Mouse (Mus musculus): ENCODE results near the gene Dzip1. TPM values are rescaled to one million over a fixed set of nuclear protein-coding genes. Genes with fewer than 3 reads are reported as not detected.
A peak's percentile ranks its signal among the peaks of the same experiment; 100 is the strongest.

Gene Dzip1
- polyA plus RNA-seq, 1 experiment: 70.1 TPM

GRCm38 (mm10) chr14:118948841-118949240, 23.6 kb upstream of the Dzip1 start:
- DNase-seq: no peak
- 92% methylated on average over 1 of the region's 1 CpGs for WGBS

DNA sequence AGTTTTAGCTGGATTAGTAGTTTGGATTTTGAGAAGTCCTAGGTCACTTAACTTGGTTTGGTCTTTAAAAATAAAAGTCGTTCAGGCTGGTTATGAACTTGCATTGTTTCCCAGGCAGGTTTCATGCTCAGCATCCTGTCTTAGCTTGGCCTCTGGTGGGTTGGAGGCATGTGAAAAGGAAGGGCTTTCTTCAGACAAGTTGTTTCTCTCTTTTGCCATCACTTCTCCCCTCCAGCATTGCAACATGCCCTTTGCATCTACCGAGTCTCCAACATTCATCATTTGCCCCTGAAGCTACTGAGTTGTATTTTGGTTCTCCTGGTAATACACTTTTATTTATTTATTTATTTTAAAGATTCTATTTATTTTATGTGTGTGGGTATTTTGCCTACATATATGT, 19.4 kb upstream of the Dzip1 start:
- H3K36me3 ChIP-seq (ENCODE audit: control insufficient read depth, insufficient read depth, low read length): no peaks in the 10 kb centered on the region
- WGBS: 81% methylated on average over 2 of the region's 2 CpGs
- DNase-seq: no peak
- H3K4me1 ChIP-seq (replicated peaks; ENCODE audit: control insufficient read depth, insufficient read depth, low read length): peaks cover 28% of the 10 kb centered on the region
- H3K27ac ChIP-seq (ENCODE audit: control insufficient read depth, insufficient read depth, low read length): no peak overlapping the region
- TF ChIP-seq POLR2A (IDR thresholded peaks at IDR 0.05; ENCODE audit: control insufficient read depth, extremely low read depth, insufficient read depth, low read length, poor library complexity) (no peak), CTCF (IDR thresholded peaks at IDR 0.05; ENCODE audit: borderline replicate concordance, control insufficient read depth, extremely low read depth, insufficient read depth, low read length, poor library complexity) (no peak)
- no peak overlapping the region for H3K4me3 ChIP-seq (ENCODE audit: control insufficient read depth, insufficient read depth, low read length)
- H3K27me3 ChIP-seq (ENCODE audit: control insufficient read depth, insufficient read depth, low read length): no peaks in the 10 kb centered on the region

More at GRCm38 (mm10) chr14:118948841-118949240, 23.6 kb upstream of the Dzip1 start:
- Histone ChIP-seq H3K4me1 (replicated peaks; ENCODE audit: control insufficient read depth, insufficient read depth, low read length) (peaks cover 17% of the 10 kb centered on the region), H3K4me3 (ENCODE audit: control insufficient read depth, insufficient read depth, low read length) (no peak overlapping the region), H3K27me3 (ENCODE audit: control insufficient read depth, insufficient read depth, low read length) (no peaks in the 10 kb centered on the region), H3K36me3 (ENCODE audit: control insufficient read depth, insufficient read depth, low read length) (peaks cover 9% of the 10 kb centered on the region), H3K27ac (ENCODE audit: control insufficient read depth, insufficient read depth, low read length) (no peak overlapping the region)
- TF ChIP-seq CTCF (IDR thresholded peaks at IDR 0.05; ENCODE audit: borderline replicate concordance, control insufficient read depth, extremely low read depth, insufficient read depth, low read length, poor library complexity) (no peak), POLR2A (IDR thresholded peaks at IDR 0.05; ENCODE audit: control insufficient read depth, extremely low read depth, insufficient read depth, low read length, poor library complexity) (no peak)

DNA sequence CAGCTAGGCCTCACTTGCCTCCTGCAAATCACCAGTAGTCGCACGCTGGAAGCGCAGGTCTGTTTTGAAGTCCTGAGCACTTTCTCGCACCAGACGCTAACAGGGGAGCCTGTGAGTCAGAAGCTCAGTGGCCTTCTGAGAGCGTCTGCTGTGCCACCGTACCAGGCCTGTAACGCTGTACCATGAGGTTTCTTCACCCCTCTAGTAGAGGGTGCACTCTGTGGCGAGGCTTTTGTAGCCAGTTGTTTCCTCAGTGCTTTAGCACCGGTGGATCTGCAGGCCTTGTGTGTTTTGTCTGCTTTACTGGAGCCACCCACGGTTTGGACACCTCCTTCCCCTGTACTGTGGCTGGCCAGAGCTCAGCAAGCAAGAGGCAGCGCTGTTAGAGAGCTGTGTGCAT, 16.8 kb upstream of the Dzip1 start:
- peaks cover 28% of the 10 kb centered on the region for H3K4me1 ChIP-seq (replicated peaks; ENCODE audit: control insufficient read depth, insufficient read depth, low read length)
- TF ChIP-seq CTCF (IDR thresholded peaks at IDR 0.05; ENCODE audit: borderline replicate concordance, control insufficient read depth, extremely low read depth, insufficient read depth, low read length, poor library complexity) (no peak), POLR2A (IDR thresholded peaks at IDR 0.05; ENCODE audit: control insufficient read depth, extremely low read depth, insufficient read depth, low read length, poor library complexity) (no peak)
- no peak overlapping the region; the same call in 1 of the 2 replicates for H3K4me3 ChIP-seq (ENCODE audit: control insufficient read depth, insufficient read depth, low read length)
- H3K36me3 ChIP-seq (ENCODE audit: control insufficient read depth, insufficient read depth, low read length): no peaks in the 10 kb centered on the region
- WGBS: 35% methylated on average over 12 of the region's 12 CpGs
- H3K27ac ChIP-seq (ENCODE audit: control insufficient read depth, insufficient read depth, low read length): peak overlapping the region; percentile 73
- no peaks in the 10 kb centered on the region for H3K27me3 ChIP-seq (ENCODE audit: control insufficient read depth, insufficient read depth, low read length)
- DNase-seq: no peak

DNA sequence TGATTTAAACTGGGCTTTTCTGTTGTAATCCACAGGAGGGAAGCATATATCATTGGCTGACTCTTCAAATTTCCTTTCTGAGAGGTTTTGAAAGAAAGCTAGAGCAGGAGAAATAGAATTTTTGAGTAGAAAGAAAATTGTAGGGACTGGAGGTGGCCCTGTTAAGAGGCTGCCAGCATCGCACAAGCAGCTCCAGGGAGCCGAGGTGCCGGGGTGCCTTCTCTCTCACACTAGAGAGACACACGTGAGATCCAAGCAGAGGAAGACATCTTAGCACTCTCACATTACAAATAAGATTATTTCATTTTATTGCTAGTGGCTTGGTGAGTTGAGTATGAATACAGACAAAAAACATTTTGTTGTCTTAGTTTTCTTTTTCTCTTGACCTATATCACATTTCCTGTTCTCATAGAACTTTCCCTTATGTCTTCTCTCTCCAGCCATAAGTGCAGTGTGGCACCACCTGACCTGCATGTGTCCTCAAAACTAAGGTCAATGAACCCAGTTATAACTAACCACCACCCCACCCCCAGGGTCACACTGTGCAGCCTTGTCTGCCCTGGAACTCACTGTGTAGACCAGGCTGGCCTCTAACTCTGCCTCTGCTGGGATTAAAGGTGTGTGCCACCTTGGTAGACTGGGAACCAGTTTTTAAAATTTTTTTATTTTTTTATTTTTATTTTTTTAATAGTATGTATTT, 15.7 kb upstream of the Dzip1 start:
- H3K4me3 ChIP-seq (ENCODE audit: control insufficient read depth, insufficient read depth, low read length): no peak overlapping the region
- H3K27ac ChIP-seq (ENCODE audit: control insufficient read depth, insufficient read depth, low read length): peak overlapping the region; percentile 98
- WGBS: 14% methylated on average over 4 of the region's 4 CpGs
- TF ChIP-seq CTCF (IDR thresholded peaks at IDR 0.05; ENCODE audit: borderline replicate concordance, control insufficient read depth, extremely low read depth, insufficient read depth, low read length, poor library complexity): no peak
- TF ChIP-seq POLR2A (IDR thresholded peaks at IDR 0.05; ENCODE audit: control insufficient read depth, extremely low read depth, insufficient read depth, low read length, poor library complexity): no peak
- no peaks in the 10 kb centered on the region for H3K27me3 ChIP-seq (ENCODE audit: control insufficient read depth, insufficient read depth, low read length)
- H3K4me1 ChIP-seq (replicated peaks; ENCODE audit: control insufficient read depth, insufficient read depth, low read length): peaks cover 33% of the 10 kb centered on the region
- no peaks in the 10 kb centered on the region for H3K36me3 ChIP-seq (ENCODE audit: control insufficient read depth, insufficient read depth, low read length)
- no peak for DNase-seq

DNA sequence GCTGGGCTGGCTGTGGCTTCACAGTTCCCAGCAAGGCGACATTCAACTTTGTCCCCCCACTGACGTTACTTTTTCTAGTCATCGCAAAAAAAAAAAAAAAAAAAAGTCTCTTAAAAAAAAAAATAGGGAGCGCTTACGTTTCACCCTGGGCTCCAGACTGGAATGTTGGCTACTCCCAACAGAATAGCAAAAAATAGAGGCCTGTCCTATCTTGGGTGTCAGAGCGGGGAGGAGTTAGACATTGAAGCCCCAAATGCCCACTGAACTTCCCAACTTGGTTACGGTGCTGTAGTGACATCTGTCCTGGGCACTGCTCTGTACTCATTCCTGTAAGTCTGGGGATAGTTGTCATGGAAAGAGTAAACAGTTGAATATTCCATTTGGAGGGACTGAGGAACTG, 13.3 kb upstream of the Dzip1 start:
- TF ChIP-seq CTCF (IDR thresholded peaks at IDR 0.05; ENCODE audit: borderline replicate concordance, control insufficient read depth, extremely low read depth, insufficient read depth, low read length, poor library complexity) (no peak), POLR2A (IDR thresholded peaks at IDR 0.05; ENCODE audit: control insufficient read depth, extremely low read depth, insufficient read depth, low read length, poor library complexity) (no peak)

DNA sequence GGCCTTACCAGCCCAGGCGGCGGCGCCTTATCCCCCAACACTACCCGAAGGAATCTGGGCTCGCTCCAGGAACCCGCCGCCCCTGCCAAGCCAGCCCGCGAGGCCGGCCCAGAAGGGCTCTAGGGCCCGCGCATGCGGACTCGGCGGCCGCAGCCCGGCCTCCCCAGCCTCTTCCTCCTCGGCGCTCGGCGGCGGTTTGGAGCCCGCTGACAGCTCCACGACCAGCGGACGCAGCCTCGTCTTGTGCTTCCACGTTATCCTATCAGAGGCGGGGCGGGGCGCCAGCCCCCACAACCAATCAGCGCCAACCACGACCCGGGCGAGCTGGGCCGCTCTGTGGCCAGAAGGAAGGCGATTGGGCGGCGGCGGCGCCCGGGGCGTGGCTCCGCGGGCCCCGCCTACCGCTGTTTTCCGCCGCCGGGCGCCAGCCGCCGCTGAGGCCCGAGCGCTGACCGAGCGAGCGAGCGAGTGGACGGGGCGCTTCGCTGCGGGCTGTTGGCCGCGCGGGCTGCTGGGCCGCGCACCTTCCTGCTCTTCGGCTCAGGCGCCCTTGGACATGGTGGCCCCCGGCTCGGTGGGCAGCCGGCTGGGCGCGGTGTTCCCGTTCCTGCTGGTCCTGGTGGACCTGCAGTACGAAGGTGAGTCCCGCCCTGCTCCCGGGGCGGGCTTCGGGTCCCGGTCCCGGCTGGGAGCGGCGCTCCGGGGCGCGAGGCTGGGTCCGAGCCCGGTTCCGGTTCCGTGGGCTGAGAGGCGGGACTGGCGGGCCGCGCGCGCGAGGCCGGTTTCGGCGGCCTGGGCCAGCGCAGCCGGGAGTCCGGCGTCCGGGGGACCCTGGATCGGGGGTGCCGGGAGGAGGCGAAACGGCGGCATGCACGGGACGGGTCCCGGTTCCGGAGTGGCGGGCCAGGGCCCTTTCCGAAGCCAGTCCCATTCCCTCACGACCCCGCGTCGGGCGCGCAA, 12.6 kb upstream of the Dzip1 start, which contains the start of gene Dnajc3:
TSS of gene Dnajc3 (plus strand) at position 444 of the 960 bp plus-strand sequence.
- Histone ChIP-seq H3K4me1 (replicated peaks; ENCODE audit: control insufficient read depth, insufficient read depth, low read length) (peaks cover 37% of the 10 kb centered on the region), H3K4me3 (ENCODE audit: control insufficient read depth, insufficient read depth, low read length) (peak within 1 kb of the TSS; percentile 87)
- peak; percentile 99 for DNase-seq

More for the DNA sequence above, 13.3 kb upstream of the Dzip1 start:
- Histone ChIP-seq H3K36me3 (ENCODE audit: control insufficient read depth, insufficient read depth, low read length) (no peaks in the 10 kb centered on the region), H3K4me3 (ENCODE audit: control insufficient read depth, insufficient read depth, low read length) (peak overlapping the region; percentile 87), H3K27me3 (ENCODE audit: control insufficient read depth, insufficient read depth, low read length) (no peaks in the 10 kb centered on the region), H3K4me1 (replicated peaks; ENCODE audit: control insufficient read depth, insufficient read depth, low read length) (peaks cover 33% of the 10 kb centered on the region), H3K27ac (ENCODE audit: control insufficient read depth, insufficient read depth, low read length) (peak overlapping the region; percentile 29; the same call in 1 of the 2 replicates)
- WGBS: 1% methylated on average over 7 of the region's 7 CpGs
- no peak for DNase-seq

More for the DNA sequence above, 12.6 kb upstream of the Dzip1 start, which contains the start of gene Dnajc3:
- TF ChIP-seq CTCF (IDR thresholded peaks at IDR 0.05; ENCODE audit: borderline replicate concordance, control insufficient read depth, extremely low read depth, insufficient read depth, low read length, poor library complexity) (peak; percentile 54; the same call in 1 of the 2 replicates), POLR2A (IDR thresholded peaks at IDR 0.05; ENCODE audit: control insufficient read depth, extremely low read depth, insufficient read depth, low read length, poor library complexity) (peak; percentile 96)
- H3K36me3 ChIP-seq (ENCODE audit: control insufficient read depth, insufficient read depth, low read length): no peaks in the 10 kb centered on the region
- peak within 1 kb of the TSS; percentile 31 for H3K27ac ChIP-seq (ENCODE audit: control insufficient read depth, insufficient read depth, low read length)
- H3K27me3 ChIP-seq (ENCODE audit: control insufficient read depth, insufficient read depth, low read length): no peaks in the 10 kb centered on the region
- WGBS: under 1% methylated on average over 123 of the region's 124 CpGs

Measured in thymus, adult 2 months (tissue).